10 mouse cellular contexts compared by ENCODE assay signal in the genomic region with DNA sequence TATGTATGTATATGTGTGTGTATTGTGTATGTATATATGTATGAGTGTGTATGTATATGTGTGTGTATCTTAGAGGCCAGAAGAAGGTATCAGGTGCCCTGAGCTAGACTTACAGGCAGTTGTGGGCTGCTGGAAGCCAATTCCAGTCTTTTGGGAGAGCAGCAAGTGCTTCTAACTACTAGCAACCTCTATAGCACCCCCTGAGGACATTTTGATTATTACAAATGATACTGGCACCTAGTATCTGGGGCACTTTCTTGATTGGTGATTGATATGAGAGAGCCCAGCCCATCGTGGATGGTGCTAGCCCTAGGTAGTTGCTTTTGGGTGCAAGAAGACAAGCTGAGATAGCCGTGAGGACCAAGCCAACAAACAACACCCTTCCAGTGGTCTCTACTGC.
DNase-seq lines count a peak whose midpoint lies in the region; ATAC-seq and TF ChIP-seq lines count a peak whose summit lies in the region.
"Had no signal": no experiment of that assay in that cellular context is flagged by ENCODE, and none has a peak within 500 bp of the region (broad histone marks: within the 10 kb centered on the region; RNA-seq: fewer than 3 reads in every experiment).

No protein-coding gene starts in this region.

- no peaks in the 10 kb centered on the region for H3K9me3 ChIP-seq in forebrain, embryonic 14.5 days (replicated peaks; ENCODE audit: control insufficient read depth, low read length)
- no peaks in the 10 kb centered on the region for H3K9me3 ChIP-seq in forebrain, embryonic 10.5 days
- H3K9me3 ChIP-seq in kidney, postnatal 0 days (replicated peaks; ENCODE audit: low read length) = no peaks in the 10 kb centered on the region
- H3K9me3 ChIP-seq: lung, embryonic 15.5 days had no signal

- ATAC-seq in forebrain, embryonic 14.5 days = no peak
- no peak for ATAC-seq in kidney, postnatal 0 days (replicated peaks; ENCODE audit: low FRiP score, low read depth)

- 68% methylated on average over 2 of the region's 2 CpGs for WGBS in forebrain, embryonic 14.5 days
- WGBS in forebrain, embryonic 10.5 days = 72% methylated on average over 2 of the region's 2 CpGs
- WGBS in kidney, postnatal 0 days = 69% methylated on average over 2 of the region's 2 CpGs

- H3K27ac ChIP-seq in forebrain, embryonic 14.5 days (ENCODE audit: low read depth, low read length) = no peak overlapping the region
- H3K27ac ChIP-seq in forebrain, embryonic 10.5 days = no peak overlapping the region
- peak overlapping the region; percentile 50; the same call in 1 of the 2 replicates for H3K27ac ChIP-seq in kidney, postnatal 0 days
- H3K27ac ChIP-seq: lung, embryonic 15.5 days had no signal

- H3K9ac ChIP-seq in forebrain, embryonic 14.5 days (ENCODE audit: low read length) = no peak overlapping the region
- H3K9ac ChIP-seq in kidney, postnatal 0 days (ENCODE audit: low read depth, low read length) = no peak overlapping the region
- H3K9ac ChIP-seq: lung, embryonic 15.5 days had no signal

- peak; percentile 46 for DNase-seq in forebrain, embryonic 14.5 days (ENCODE audit: low spot score)
- DNase-seq in forebrain, embryonic 10.5 days (ENCODE audit: extremely low spot score, low spot score) = no peak
- DNase-seq in kidney, postnatal 0 days (ENCODE audit: low spot score) = peak; percentile 52
- DNase-seq in kidney, adult 18-20 months = no peak
- peak; percentile 66 for DNase-seq in CD4-positive, CD25-positive, alpha-beta regulatory T cell, adult 2 months (ENCODE audit: low read depth, low spot score)
- DNase-seq in hindlimb bud, embryonic 11.5 days (ENCODE audit: extremely low spot score, low read depth, low spot score) = peak; percentile 22
- DNase-seq in B cell, adult 2 months = no peak
- DNase-seq in spleen, adult 12 weeks (ENCODE audit: low spot score) = no peak
- DNase-seq: cerebellum, adult 11-12 months had no signal

- TF ChIP-seq CTCF in kidney, postnatal 0 days (IDR thresholded peaks at IDR 0.05; ENCODE audit: low read depth) = peak; percentile 47

- H3K4me1 ChIP-seq in forebrain, embryonic 14.5 days (ENCODE audit: control insufficient read depth, insufficient read depth, low read length) = no peaks in the 10 kb centered on the region
- H3K4me1 ChIP-seq in forebrain, embryonic 10.5 days = no peaks in the 10 kb centered on the region
- no peaks in the 10 kb centered on the region for H3K4me1 ChIP-seq in kidney, postnatal 0 days (replicated peaks; ENCODE audit: insufficient read depth, low read length)

- no peak overlapping the region for H3K4me2 ChIP-seq in forebrain, embryonic 14.5 days (ENCODE audit: low read length)
- H3K4me2 ChIP-seq in kidney, postnatal 0 days (ENCODE audit: low read length) = no peak overlapping the region
- H3K4me2 ChIP-seq: lung, embryonic 15.5 days had no signal

- no peaks in the 10 kb centered on the region for H3K27me3 ChIP-seq in forebrain, embryonic 14.5 days (replicated peaks; ENCODE audit: control insufficient read depth, insufficient read depth, low read length)
- H3K27me3 ChIP-seq in forebrain, embryonic 10.5 days (ENCODE audit: poor library complexity, severe bottlenecking) = no peaks in the 10 kb centered on the region
- H3K27me3 ChIP-seq in kidney, postnatal 0 days (ENCODE audit: insufficient read depth, low read length) = no peaks in the 10 kb centered on the region
- H3K27me3 ChIP-seq: lung, embryonic 15.5 days had no signal

- no peaks in the 10 kb centered on the region for H3K36me3 ChIP-seq in forebrain, embryonic 14.5 days (ENCODE audit: control insufficient read depth, insufficient read depth, low read length)
- no peaks in the 10 kb centered on the region; the same call in 1 of the 2 replicates for H3K36me3 ChIP-seq in forebrain, embryonic 10.5 days (replicated peaks)
- peaks cover 4% of the 10 kb centered on the region; the same call in 1 of the 2 replicates for H3K36me3 ChIP-seq in kidney, postnatal 0 days (ENCODE audit: insufficient read depth, low read length)

- H3K4me3 ChIP-seq in forebrain, embryonic 14.5 days (ENCODE audit: low read depth, low read length) = no peak overlapping the region
- no peak overlapping the region for H3K4me3 ChIP-seq in forebrain, embryonic 10.5 days
- no peak overlapping the region for H3K4me3 ChIP-seq in kidney, postnatal 0 days (replicated peaks; ENCODE audit: low read depth, low read length)
- H3K4me3 ChIP-seq: lung, embryonic 15.5 days had no signal

Comparison
In these comparisons a context has a peak if more than half of its experiments do, and no peak if none do; other contexts are left out.
1. DNase-seq: peak in forebrain, embryonic 14.5 days (single experiment), kidney, postnatal 0 days (single experiment), CD4-positive, CD25-positive, alpha-beta regulatory T cell, adult 2 months (single experiment) and hindlimb bud, embryonic 11.5 days (single experiment); none in forebrain, embryonic 10.5 days (single experiment), kidney, adult 18-20 months (single experiment), B cell, adult 2 months (0 of 2) and spleen, adult 12 weeks (single experiment).